Mouse (Mus musculus) limb, embryonic 14.5 days (tissue): Measurements from ENCODE around the gene Pou2f1. TPM values are rescaled to one million over a fixed set of nuclear protein-coding genes. Genes with fewer than 3 reads are reported as not detected.

Source experiments
- ATAC-seq: fragments of 200-750 bp; cut with Nextera tagmentation; 2 replicates; pipeline ENCODE4 v1.8.0; 2017; ENCODE audit warnings: low read depth, moderate number of reproducible peaks, moderate TSS enrichment; ENCODE audit not compliant: low FRiP score
- DNase-seq: peaks from one replicate; pipeline ENCODE4 v3.0.0-alpha.2; 2015; ENCODE audit warnings: low spot score
- H3K27ac ChIP-seq: fragments of 300-500 bp; sonication (generic); replicated peaks from 2 replicates; pipeline ENCODE4 v1.5.1; 2014; ENCODE audit warnings: low read depth, mild to moderate bottlenecking, low read length, moderate library complexity, mixed read lengths
- H3K27me3 ChIP-seq: fragments of 300-500 bp; sonication (generic); 2 replicates; pipeline ENCODE4 v1.6.1; 2014; ENCODE audit warnings: low read length, mixed read lengths; ENCODE audit not compliant: control insufficient read depth, insufficient read depth
- H3K36me3 ChIP-seq: fragments of 300-500 bp; sonication (generic); 2 replicates; pipeline ENCODE4 v1.6.1; 2014; ENCODE audit warnings: mild to moderate bottlenecking, low read length, moderate library complexity, mixed read lengths; ENCODE audit not compliant: control insufficient read depth, insufficient read depth
- H3K4me1 ChIP-seq: fragments of 300-500 bp; sonication (generic); 2 replicates; pipeline ENCODE4 v1.6.1; 2014; ENCODE audit warnings: antibody characterized with exemption, low read length, mixed read lengths; ENCODE audit not compliant: control insufficient read depth, insufficient read depth
- H3K4me2 ChIP-seq: fragments of 300-500 bp; sonication (generic); replicated peaks from 2 replicates; pipeline ENCODE4 v1.6.1; 2014; ENCODE audit warnings: low read depth, mild to moderate bottlenecking, low read length, moderate library complexity; ENCODE audit not compliant: severe bottlenecking
- H3K4me3 ChIP-seq: fragments of 300-500 bp; sonication (generic); replicated peaks from 2 replicates; pipeline ENCODE4 v1.5.1; 2014; ENCODE audit warnings: low read length
- H3K9ac ChIP-seq: fragments of 300-500 bp; sonication (generic); 2 replicates; pipeline ENCODE4 v1.6.1; 2014; ENCODE audit warnings: mild to moderate bottlenecking, low read depth, low read length, moderate library complexity; ENCODE audit not compliant: severe bottlenecking
- H3K9me3 ChIP-seq: fragments of 300-500 bp; sonication (generic); 2 replicates; pipeline ENCODE4 v1.6.1; 2016; ENCODE audit warnings: low read length; ENCODE audit not compliant: control insufficient read depth
- POLR2A ChIP-seq: fragments of 200-500 bp; IDR thresholded peaks from 2 replicates; pipeline ENCODE4 v1.8.0; 2012; ENCODE audit warnings: inconsistent platforms, mild to moderate bottlenecking, moderate library complexity, borderline replicate concordance; ENCODE audit not compliant: insufficient read depth, insufficient read length; ENCODE audit errors: extremely low read depth
- WGBS: fragments of 180-500 bp; shearing (Covaris S2); extraction: QIAGEN DNeasy Blood & Tissue Kit; methylation state at CpG from one replicate; pipeline ENCODE4 v1.1.7; 2014; 5-methylcytosine and 5-hydroxymethylcytosine counted together
- polyA plus RNA-seq, 2 experiments: library from polyadenylated mRNA; depleted of rRNA in 1 of 2; stranded (reverse) in 1 of 2; unstranded in 1 of 2; fragments of >200 nt; fragmentation: Nextera tagmentation in 1 of 2; extraction: Ambion mirVana in 1 of 2; gene quantifications; 2 replicates each; pipeline versions ENCODE4 v1.2.1 to v1.2.3; 2012 to 2014

Gene Pou2f1
- polyA plus RNA-seq, 2 experiments = 7.3 to 16.4 TPM

GRCm38 (mm10) chr1:165908806-165909205 lies 93.7 kb downstream of the Pou2f1 start:
- no peak for DNase-seq
- H3K9me3 ChIP-seq = no peaks in the 10 kb centered on the region
- H3K4me2 ChIP-seq = no peak overlapping the region
- no peak overlapping the region for H3K4me3 ChIP-seq
- WGBS = 88% methylated on average over 3 of the region's 3 CpGs
- no peaks in the 10 kb centered on the region for H3K27me3 ChIP-seq
- TF ChIP-seq POLR2A = no peak
- H3K9ac ChIP-seq = no peak overlapping the region
- no peak overlapping the region for H3K27ac ChIP-seq
- no peaks in the 10 kb centered on the region for H3K4me1 ChIP-seq
- peaks cover 26% of the 10 kb centered on the region for H3K36me3 ChIP-seq
- no peak for ATAC-seq

GRCm38 (mm10) chr1:165908153-165908552 lies 94.3 kb downstream of the Pou2f1 start:
- Histone ChIP-seq H3K4me2 (no peak overlapping the region), H3K9ac (no peak overlapping the region), H3K27ac (no peak overlapping the region), H3K9me3 (no peaks in the 10 kb centered on the region), H3K36me3 (peaks cover 29% of the 10 kb centered on the region), H3K4me3 (no peak overlapping the region), H3K27me3 (no peaks in the 10 kb centered on the region), H3K4me1 (0 out of 2 replicates have a peak, but pooled peaks cover 3% of the 10 kb centered on the region)
- ATAC-seq (no peak), DNase-seq (no peak)
- 92% methylated on average over 2 of the region's 2 CpGs for WGBS
- no peak for TF ChIP-seq POLR2A

GRCm38 (mm10) chr1:165903596-165903995 lies 98.9 kb downstream of the Pou2f1 start:
- DNase-seq = no peak
- no peak overlapping the region for H3K4me2 ChIP-seq
- whole genome bisulfite sequencing = 66% methylated on average over 1 of the region's 1 CpGs

GRCm38 (mm10) chr1:165891686-165892085 lies 110.8 kb downstream of the Pou2f1 start:
- no peak overlapping the region for H3K4me3 ChIP-seq
- no peaks in the 10 kb centered on the region for H3K4me1 ChIP-seq
- H3K27me3 ChIP-seq = no peaks in the 10 kb centered on the region
- no peak overlapping the region for H3K9ac ChIP-seq
- WGBS = 92% methylated on average over 2 of the region's 2 CpGs
- no peak overlapping the region for H3K4me2 ChIP-seq
- peaks cover 63% of the 10 kb centered on the region for H3K36me3 ChIP-seq
- DNase-seq = no peak
- ATAC-seq = no peak
- no peak for TF ChIP-seq POLR2A
- no peak overlapping the region for H3K27ac ChIP-seq
- H3K9me3 ChIP-seq = no peaks in the 10 kb centered on the region

More at GRCm38 (mm10) chr1:165903596-165903995, 98.9 kb downstream of the Pou2f1 start:
- no peak for TF ChIP-seq POLR2A
- Histone ChIP-seq H3K9me3 (no peaks in the 10 kb centered on the region), H3K9ac (no peak overlapping the region), H3K27me3 (no peaks in the 10 kb centered on the region), H3K36me3 (peaks cover 30% of the 10 kb centered on the region), H3K4me3 (no peak overlapping the region), H3K27ac (no peak overlapping the region), H3K4me1 (0 out of 2 replicates have a peak, but pooled peaks cover 3% of the 10 kb centered on the region)
- no peak for ATAC-seq

- 43% methylated on average over 8 of the region's 8 CpGs for WGBS
- no peak for ATAC-seq
Measured at GRCm38 (mm10) chr1:165882146-165882900, 120.2 kb downstream of the Pou2f1 start.

More at GRCm38 (mm10) chr1:165882146-165882900, 120.2 kb downstream of the Pou2f1 start:
- Histone ChIP-seq H3K4me3 (no peak overlapping the region), H3K4me1 (no peaks in the 10 kb centered on the region), H3K4me2 (no peak overlapping the region), H3K27ac (no peak overlapping the region), H3K9ac (no peak overlapping the region), H3K27me3 (no peaks in the 10 kb centered on the region), H3K36me3 (peaks cover 35% of the 10 kb centered on the region), H3K9me3 (no peaks in the 10 kb centered on the region)
- no peak for TF ChIP-seq POLR2A
- DNase-seq = no peak
